ENCODE assay signal across 9 mouse cellular contexts in genomic region chr17:3369631-3370030, GRCm38 (mm10). TPM values are rescaled to one million over a fixed set of nuclear protein-coding genes. Genes with fewer than 3 reads are reported as not detected.
DNase-seq lines count a peak whose midpoint lies in the region; ATAC-seq and TF ChIP-seq lines count a peak whose summit lies in the region.
"Had no signal": no experiment of that assay in that cellular context is flagged by ENCODE, and none has a peak within 500 bp of the region (broad histone marks: within the 10 kb centered on the region; RNA-seq: fewer than 3 reads in every experiment).

No protein-coding gene starts in this region.

- ATAC-seq in intestine, embryonic 15.5 days = no peak
- ATAC-seq in intestine, postnatal 0 days = no peak
- 0 out of 2 replicates have a peak, but pooled peaks have one; percentile 56 for ATAC-seq in embryonic facial prominence, embryonic 14.5 days (ENCODE audit: low read depth)
- no peak for ATAC-seq in neural tube, embryonic 15.5 days (ENCODE audit: low FRiP score)
- ATAC-seq: liver, embryonic 12.5 days had no signal

- TF ChIP-seq CTCF in intestine, postnatal 0 days (IDR thresholded peaks at IDR 0.05; ENCODE audit: low read depth) = no peak
- no peak for TF ChIP-seq CTCF in lung, adult 2 months (IDR thresholded peaks at IDR 0.05; ENCODE audit: insufficient read depth, low read length)

- no peak for TF ChIP-seq POLR2A in lung, adult 2 months (IDR thresholded peaks at IDR 0.05; ENCODE audit: borderline replicate concordance, extremely low read depth, low read depth, low read length)

- H3K4me1 ChIP-seq in intestine, embryonic 15.5 days (replicated peaks) = peaks cover 6% of the 10 kb centered on the region
- H3K4me1 ChIP-seq in intestine, postnatal 0 days (replicated peaks; ENCODE audit: control insufficient read depth, insufficient read depth, low read length) = 0 out of 2 replicates have a peak, but pooled peaks cover 8% of the 10 kb centered on the region
- peaks cover 17% of the 10 kb centered on the region; the same call in 1 of the 2 replicates for H3K4me1 ChIP-seq in embryonic facial prominence, embryonic 14.5 days (ENCODE audit: control insufficient read depth, insufficient read depth, low read length)
- H3K4me1 ChIP-seq in lung, adult 2 months (ENCODE audit: control insufficient read depth, insufficient read depth, low read length) = no peaks in the 10 kb centered on the region
- H3K4me1 ChIP-seq in neural tube, embryonic 15.5 days = no peaks in the 10 kb centered on the region
- H3K4me1 ChIP-seq: liver, embryonic 12.5 days had no signal

- intact Hi-C loops in left cerebral cortex, postnatal 10 days (cut with DNase I) = no loop called here

- H3K4me3 ChIP-seq in intestine, embryonic 15.5 days (replicated peaks) = no peak overlapping the region
- H3K4me3 ChIP-seq in intestine, postnatal 0 days (ENCODE audit: low read depth, low read length) = no peak overlapping the region
- H3K4me3 ChIP-seq in embryonic facial prominence, embryonic 14.5 days (ENCODE audit: low read depth, low read length) = no peak overlapping the region
- no peak overlapping the region for H3K4me3 ChIP-seq in lung, adult 2 months (replicated peaks; ENCODE audit: extremely low read depth, low read depth, low read length)
- no peak overlapping the region for H3K4me3 ChIP-seq in neural tube, embryonic 15.5 days (replicated peaks)
- H3K4me3 ChIP-seq: liver, embryonic 12.5 days had no signal

- H3K27me3 ChIP-seq in intestine, embryonic 15.5 days (replicated peaks) = no peaks in the 10 kb centered on the region
- no peaks in the 10 kb centered on the region for H3K27me3 ChIP-seq in intestine, postnatal 0 days (replicated peaks; ENCODE audit: control insufficient read depth, insufficient read depth, low read length)
- H3K27me3 ChIP-seq in embryonic facial prominence, embryonic 14.5 days (replicated peaks; ENCODE audit: control insufficient read depth, insufficient read depth, low read length) = no peaks in the 10 kb centered on the region
- no peaks in the 10 kb centered on the region for H3K27me3 ChIP-seq in neural tube, embryonic 15.5 days (replicated peaks)
- H3K27me3 ChIP-seq: liver, embryonic 12.5 days had no signal

- peak; percentile 19 for DNase-seq in brain, adult 2 months (ENCODE audit: low read depth, low spot score)
- peak; percentile 63 for DNase-seq in embryonic facial prominence, embryonic 14.5 days (ENCODE audit: low spot score)
- peak; percentile 4 for DNase-seq in lung, adult 2 months
- DNase-seq in left cerebral cortex, postnatal 10 days (ENCODE audit: extremely low spot score in 1 of 2, low spot score in 2 of 2) = no peak
- DNase-seq: right cerebral cortex, postnatal 4 days had no signal

- peak overlapping the region; percentile 23; the same call in 1 of the 2 replicates for H3K27ac ChIP-seq in intestine, embryonic 15.5 days
- H3K27ac ChIP-seq in intestine, postnatal 0 days (ENCODE audit: low read depth, low read length) = no peak overlapping the region
- peak overlapping the region; percentile 22 for H3K27ac ChIP-seq in embryonic facial prominence, embryonic 14.5 days (replicated peaks; ENCODE audit: low read depth, low read length)
- H3K27ac ChIP-seq in neural tube, embryonic 15.5 days (replicated peaks) = no peak overlapping the region
- H3K27ac ChIP-seq: liver, embryonic 12.5 days had no signal

- 0 out of 2 replicates have a peak overlapping the region, but pooled peaks have one; percentile 9 for H3K4me2 ChIP-seq in intestine, embryonic 15.5 days (replicated peaks)
- no peak overlapping the region; the same call in 1 of the 2 replicates for H3K4me2 ChIP-seq in intestine, postnatal 0 days (replicated peaks; ENCODE audit: low read depth)
- no peak overlapping the region for H3K4me2 ChIP-seq in embryonic facial prominence, embryonic 14.5 days (ENCODE audit: low read depth, low read length)
- no peak overlapping the region for H3K4me2 ChIP-seq in neural tube, embryonic 15.5 days
- H3K4me2 ChIP-seq: liver, embryonic 12.5 days had no signal

- 31% methylated on average over 4 of the region's 4 CpGs for WGBS in intestine, embryonic 15.5 days
- WGBS in intestine, postnatal 0 days = 38% methylated on average over 4 of the region's 4 CpGs
- 56% methylated on average over 4 of the region's 4 CpGs for WGBS in embryonic facial prominence, embryonic 14.5 days
- WGBS in lung, adult 2 months = 50% methylated on average over 4 of the region's 4 CpGs
- WGBS in neural tube, embryonic 15.5 days = 80% methylated on average over 4 of the region's 4 CpGs

- H3K9me3 ChIP-seq in intestine, embryonic 15.5 days = no peaks in the 10 kb centered on the region
- H3K9me3 ChIP-seq in intestine, postnatal 0 days (ENCODE audit: control insufficient read depth) = no peaks in the 10 kb centered on the region
- no peaks in the 10 kb centered on the region for H3K9me3 ChIP-seq in embryonic facial prominence, embryonic 14.5 days (ENCODE audit: control insufficient read depth, low read length)
- H3K9me3 ChIP-seq in neural tube, embryonic 15.5 days (replicated peaks) = no peaks in the 10 kb centered on the region
- H3K9me3 ChIP-seq: liver, embryonic 12.5 days had no signal

- H3K9ac ChIP-seq in intestine, embryonic 15.5 days = no peak overlapping the region
- no peak overlapping the region for H3K9ac ChIP-seq in intestine, postnatal 0 days (ENCODE audit: low read depth, low read length)
- no peak overlapping the region for H3K9ac ChIP-seq in embryonic facial prominence, embryonic 14.5 days (ENCODE audit: low read depth, low read length)
- no peak overlapping the region for H3K9ac ChIP-seq in neural tube, embryonic 15.5 days (replicated peaks)
- H3K9ac ChIP-seq: liver, embryonic 12.5 days had no signal

- H3K36me3 ChIP-seq in intestine, embryonic 15.5 days = no peaks in the 10 kb centered on the region
- H3K36me3 ChIP-seq in intestine, postnatal 0 days (ENCODE audit: control insufficient read depth, insufficient read depth) = no peaks in the 10 kb centered on the region
- H3K36me3 ChIP-seq in embryonic facial prominence, embryonic 14.5 days (ENCODE audit: control insufficient read depth, insufficient read depth, low read length) = peaks cover 5% of the 10 kb centered on the region; the same call in 1 of the 2 replicates
- no peaks in the 10 kb centered on the region for H3K36me3 ChIP-seq in neural tube, embryonic 15.5 days
- H3K36me3 ChIP-seq: liver, embryonic 12.5 days had no signal

RNA-seq across cellular contexts. Expression of gene Tiam2, which starts 43.3 kb away (rescaled TPM):
- 3.4 and 3.8 TPM in 2 replicates for polyA plus RNA-seq in intestine, embryonic 15.5 days (2015; fragmentation: Nextera tagmentation; extraction: Ambion mirVana)
- 1.9 and 2.1 TPM in 2 replicates for polyA plus RNA-seq in intestine, postnatal 0 days (2015; fragmentation: Nextera tagmentation; extraction: Ambion mirVana)
- polyA plus RNA-seq in embryonic facial prominence, embryonic 14.5 days (2014; fragmentation: Nextera tagmentation; extraction: Ambion mirVana) = 19.3 and 19.9 TPM in 2 replicates
- polyA plus RNA-seq in lung, adult 2 months (2012; rRNA removed) = 0.80 and 1.3 TPM in 2 replicates
- 5.3 and 5.6 TPM in 2 replicates for polyA plus RNA-seq in neural tube, embryonic 15.5 days (2015; fragmentation: Nextera tagmentation; extraction: Ambion mirVana)
- total RNA-seq in left cerebral cortex, postnatal 10 days (2021) = 10 to 100 TPM; 60.8 to 61.2 TPM

Comparison
In these comparisons a context has a peak if more than half of its experiments do, and no peak if none do; other contexts are left out.
1. H3K27ac ChIP-seq: peak in intestine, embryonic 15.5 days (single experiment) and embryonic facial prominence, embryonic 14.5 days (single experiment); none in intestine, postnatal 0 days (single experiment) and neural tube, embryonic 15.5 days (single experiment).
2. DNase-seq: peak in brain, adult 2 months (single experiment), embryonic facial prominence, embryonic 14.5 days (single experiment) and lung, adult 2 months (single experiment); none in left cerebral cortex, postnatal 10 days (0 of 2).